Mouse (Mus musculus) heart, embryonic 12.5 days (tissue): ENCODE measurements around the gene Ccdc96. TPM values are rescaled to one million over a fixed set of nuclear protein-coding genes. Genes with fewer than 3 reads are reported as not detected.

Source experiments
- ATAC-seq: fragments of 200-750 bp; cut with Nextera tagmentation; 2 replicates; pipeline ENCODE4 v1.8.0; 2017; ENCODE audit warnings: moderate TSS enrichment, moderate library complexity; ENCODE audit not compliant: insufficient number of reproducible peaks, low FRiP score
- H3K27ac ChIP-seq: fragments of 300-500 bp; sonication (generic); 2 replicates; pipeline ENCODE4 v1.5.1; 2016; ENCODE audit warnings: mild to moderate bottlenecking, moderate library complexity; ENCODE audit not compliant: poor library complexity, severe bottlenecking
- H3K27me3 ChIP-seq: fragments of 300-500 bp; sonication (generic); replicated peaks from 2 replicates; pipeline ENCODE4 v1.6.1; 2016; ENCODE audit warnings: mild to moderate bottlenecking, moderate library complexity
- H3K36me3 ChIP-seq: fragments of 300-500 bp; sonication (generic); 2 replicates; pipeline ENCODE4 v1.6.1; 2016; ENCODE audit warnings: mild to moderate bottlenecking, moderate library complexity
- H3K4me1 ChIP-seq: fragments of 300-500 bp; sonication (generic); replicated peaks from 2 replicates; pipeline ENCODE4 v1.6.1; 2016; ENCODE audit warnings: mild to moderate bottlenecking
- H3K4me2 ChIP-seq: fragments of 300-500 bp; sonication (generic); 2 replicates; pipeline ENCODE4 v1.6.1; 2016; ENCODE audit warnings: mild to moderate bottlenecking, moderate library complexity
- H3K4me3 ChIP-seq: fragments of 300-500 bp; sonication (generic); 2 replicates; pipeline ENCODE4 v1.5.1; 2016; ENCODE audit warnings: mild to moderate bottlenecking
- H3K9ac ChIP-seq: fragments of 300-500 bp; sonication (generic); 2 replicates; pipeline ENCODE4 v1.6.1; 2016; ENCODE audit warnings: mild to moderate bottlenecking, moderate library complexity
- H3K9me3 ChIP-seq: fragments of 300-500 bp; sonication (generic); replicated peaks from 2 replicates; pipeline ENCODE4 v1.6.1; 2016; ENCODE audit warnings: mild to moderate bottlenecking, moderate library complexity
- whole genome bisulfite sequencing: fragments of 180-500 bp; shearing (Covaris S2); methylation state at CpG from one replicate; pipeline ENCODE4 v1.1.7; 2016; 5-methylcytosine and 5-hydroxymethylcytosine counted together
- polyA plus RNA-seq: library from polyadenylated mRNA; unstranded; fragments of >200 nt; fragmentation: Nextera tagmentation; extraction: Ambion mirVana; gene quantifications from 2 replicates; pipeline ENCODE4 v1.2.1, GENCODE M21; 2016

Ccdc96 gene
- polyA plus RNA-seq, 1 experiment from 2014 or later, result 0.29 TPM

DNA sequence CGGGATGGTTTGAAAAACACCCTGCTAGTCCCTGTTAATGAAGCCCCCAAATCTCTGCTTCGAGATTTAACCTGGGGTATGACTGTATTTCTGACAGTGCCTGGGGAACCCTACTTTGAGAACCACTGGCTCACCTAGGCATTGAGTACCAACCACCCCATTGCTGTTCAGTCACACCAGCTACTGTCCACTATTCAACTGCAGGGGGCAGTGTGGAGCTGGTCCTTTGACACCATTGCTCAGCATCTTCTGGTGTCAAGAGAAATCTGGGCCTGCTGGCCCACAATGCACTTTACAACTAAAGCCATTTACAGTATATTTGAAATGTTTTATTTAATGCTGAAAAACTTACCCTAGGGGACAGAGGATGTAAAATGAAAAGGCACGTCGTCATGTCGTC lies 10.1 kb upstream of the Ccdc96 start:
- H3K9me3 ChIP-seq, result no peaks in the 10 kb centered on the region
- no peak overlapping the region for H3K4me3 ChIP-seq
- H3K36me3 ChIP-seq, result peaks cover 64% of the 10 kb centered on the region
- peaks cover 6% of the 10 kb centered on the region for H3K4me1 ChIP-seq
- H3K4me2 ChIP-seq, result no peak overlapping the region
- H3K9ac ChIP-seq, result no peak overlapping the region
- no peak overlapping the region for H3K27ac ChIP-seq
- no peaks in the 10 kb centered on the region for H3K27me3 ChIP-seq
- 90% methylated on average over 5 of the region's 5 CpGs for WGBS
- ATAC-seq, result 0 out of 2 replicates have a peak, but pooled peaks have one; percentile 63

DNA sequence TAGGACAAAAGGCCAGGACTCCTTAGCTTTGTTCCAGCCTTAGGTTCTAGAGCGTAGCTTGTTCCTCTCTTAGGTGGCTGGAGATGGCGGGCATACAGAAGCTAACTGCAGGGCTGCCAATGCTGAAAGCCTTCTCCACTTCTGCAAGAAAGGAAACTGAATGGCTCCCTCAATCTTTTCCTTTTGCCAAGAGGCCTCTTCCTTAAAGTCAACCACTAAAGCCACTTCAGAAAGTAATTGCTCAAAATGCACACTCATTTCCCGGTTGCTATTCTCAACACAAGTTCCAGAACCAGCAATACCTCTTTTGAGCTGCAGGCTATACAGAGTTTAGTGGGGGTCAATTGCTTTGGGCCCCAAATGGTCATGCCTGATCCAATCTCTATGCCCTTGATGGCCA lies 6.9 kb upstream of the Ccdc96 start:
- Histone ChIP-seq H3K27ac (no peak overlapping the region), H3K4me3 (no peak overlapping the region), H3K36me3 (peaks cover 38% of the 10 kb centered on the region), H3K9ac (no peak overlapping the region), H3K4me2 (no peak overlapping the region), H3K4me1 (peaks cover 26% of the 10 kb centered on the region), H3K9me3 (no peaks in the 10 kb centered on the region), H3K27me3 (no peaks in the 10 kb centered on the region)
- ATAC-seq, result no peak
- WGBS, result 91% methylated on average over 3 of the region's 3 CpGs

DNA sequence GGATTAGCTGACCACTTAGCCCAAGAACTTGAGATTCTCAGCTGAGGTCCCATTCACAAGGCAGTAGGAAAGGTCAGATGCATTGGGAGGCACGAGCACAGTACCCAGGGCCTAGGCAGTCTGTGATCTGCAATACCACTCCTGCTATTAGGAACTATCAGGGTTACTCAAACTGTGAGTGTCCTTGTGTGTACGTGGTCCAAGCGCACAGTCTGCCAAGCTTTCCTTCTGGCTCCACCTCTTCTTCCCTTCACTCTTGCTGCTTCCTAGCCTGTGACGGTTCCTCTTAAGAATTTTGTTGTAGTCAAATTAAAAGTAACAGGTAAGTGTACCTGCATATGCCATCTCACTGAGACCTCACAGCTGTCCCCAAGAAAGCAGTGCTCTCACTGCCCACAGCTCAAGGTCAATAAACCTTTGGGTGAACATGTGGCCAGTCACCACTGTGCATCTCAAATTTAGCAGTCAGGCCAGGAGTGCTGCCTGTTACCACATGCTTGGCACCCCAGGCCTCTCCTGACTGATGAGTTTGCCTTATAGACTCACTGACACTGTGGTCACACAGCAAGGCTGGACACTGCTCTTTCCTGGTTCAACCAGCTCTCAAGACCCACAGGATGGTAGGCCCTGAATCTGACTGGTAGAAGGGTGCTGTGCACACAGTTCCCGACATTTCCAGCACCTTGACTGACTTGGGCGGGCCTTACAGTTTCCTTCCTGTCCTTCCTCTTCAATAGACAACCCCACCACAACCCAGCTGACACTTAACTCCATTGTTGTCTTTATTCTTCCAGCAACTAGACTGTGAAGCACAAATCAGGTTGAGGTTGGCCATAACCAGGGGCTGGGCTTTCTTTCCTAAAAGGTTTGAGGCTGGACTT lies 5.6 kb upstream of the Ccdc96 start:
- ATAC-seq, result no peak
- Histone ChIP-seq H3K4me3 (no peak overlapping the region), H3K27me3 (no peaks in the 10 kb centered on the region), H3K4me1 (peaks cover 35% of the 10 kb centered on the region), H3K9me3 (no peaks in the 10 kb centered on the region), H3K27ac (no peak overlapping the region), H3K4me2 (no peak overlapping the region), H3K9ac (no peak overlapping the region), H3K36me3 (peaks cover 28% of the 10 kb centered on the region)
- 79% methylated on average over 6 of the region's 6 CpGs for WGBS

DNA sequence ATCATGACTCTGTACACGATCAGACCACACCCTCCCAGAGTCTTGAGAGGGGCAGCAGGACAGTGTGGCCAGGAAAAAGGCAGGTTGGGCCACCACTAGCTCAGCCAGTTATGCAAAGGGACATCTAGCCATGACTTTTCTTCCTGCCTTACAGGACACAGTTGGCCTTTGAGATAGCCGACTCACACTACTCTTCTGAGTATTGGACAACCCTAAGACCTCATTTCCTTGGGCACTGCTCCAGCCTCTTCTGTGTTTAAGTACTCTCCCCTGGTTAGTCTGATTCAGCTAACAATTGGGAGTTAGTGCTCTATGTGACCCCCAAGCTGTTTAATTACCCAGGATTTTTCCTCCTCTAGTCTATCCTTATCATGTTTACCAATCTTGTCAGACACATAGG lies 4.7 kb upstream of the Ccdc96 start:
- H3K9ac ChIP-seq, result no peak overlapping the region
- H3K36me3 ChIP-seq, result peaks cover 24% of the 10 kb centered on the region
- peaks cover 37% of the 10 kb centered on the region for H3K4me1 ChIP-seq
- no peak overlapping the region for H3K27ac ChIP-seq
- 72% methylated on average over 2 of the region's 2 CpGs for WGBS
- H3K4me2 ChIP-seq, result no peak overlapping the region
- ATAC-seq, result no peak
- H3K9me3 ChIP-seq, result no peaks in the 10 kb centered on the region
- H3K27me3 ChIP-seq, result 0 out of 2 replicates have a peak, but pooled peaks cover 1% of the 10 kb centered on the region
- no peak overlapping the region for H3K4me3 ChIP-seq

- WGBS, result 91% methylated on average over 4 of the region's 4 CpGs
- no peak overlapping the region for H3K27ac ChIP-seq
- no peak overlapping the region for H3K4me2 ChIP-seq
- no peak overlapping the region for H3K9ac ChIP-seq
- no peak overlapping the region for H3K4me3 ChIP-seq
- H3K4me1 ChIP-seq, result peaks cover 44% of the 10 kb centered on the region
- ATAC-seq, result no peak
- no peaks in the 10 kb centered on the region for H3K9me3 ChIP-seq
- H3K27me3 ChIP-seq, result peaks cover 8% of the 10 kb centered on the region
- peaks cover 19% of the 10 kb centered on the region for H3K36me3 ChIP-seq
Observed at GRCm38 (mm10) chr5:36480398-36480797, 4.0 kb upstream of the Ccdc96 start.

DNA sequence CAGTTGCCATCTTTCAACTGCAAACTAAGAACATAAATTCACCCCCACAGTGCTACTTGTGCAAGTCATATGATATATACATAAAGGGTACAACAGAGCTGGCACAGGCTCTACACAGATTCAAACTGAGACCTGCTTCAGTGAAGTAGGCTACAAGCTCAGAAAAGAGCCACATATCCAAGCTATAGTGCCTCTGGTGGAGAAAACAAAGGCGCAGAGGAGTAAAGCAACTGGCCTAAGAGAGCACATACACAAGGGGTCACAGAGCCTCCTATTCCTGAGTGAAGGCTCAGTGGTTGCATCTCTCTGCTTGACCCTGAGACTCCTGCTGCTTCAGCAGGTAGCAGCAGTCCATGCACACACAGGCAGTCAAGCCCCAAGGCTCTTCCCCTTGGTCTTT lies 3.3 kb upstream of the Ccdc96 start:
- H3K4me1 ChIP-seq, result peaks cover 47% of the 10 kb centered on the region
- H3K4me2 ChIP-seq, result no peak overlapping the region
- 86% methylated on average over 1 of the region's 1 CpGs for WGBS
- no peak for ATAC-seq
- H3K27me3 ChIP-seq, result peaks cover 15% of the 10 kb centered on the region
- no peaks in the 10 kb centered on the region for H3K9me3 ChIP-seq
- H3K36me3 ChIP-seq, result peaks cover 14% of the 10 kb centered on the region
- no peak overlapping the region for H3K9ac ChIP-seq
- H3K27ac ChIP-seq, result no peak overlapping the region
- no peak overlapping the region for H3K4me3 ChIP-seq

- H3K4me2 ChIP-seq, result peak overlapping the region; percentile 81
- ATAC-seq, result peak; percentile 1
- H3K4me3 ChIP-seq, result peak overlapping the region; percentile 83
- H3K9ac ChIP-seq, result peak overlapping the region; percentile 92
- peaks cover 28% of the 10 kb centered on the region for H3K27me3 ChIP-seq
- H3K36me3 ChIP-seq, result 0 out of 2 replicates have a peak, but pooled peaks cover 7% of the 10 kb centered on the region
- no peaks in the 10 kb centered on the region for H3K9me3 ChIP-seq
- peak overlapping the region; percentile 52 for H3K27ac ChIP-seq
- WGBS, result 5% methylated on average over 58 of the region's 58 CpGs
- H3K4me1 ChIP-seq, result peaks cover 47% of the 10 kb centered on the region
Observed at GRCm38 (mm10) chr5:36483203-36484101, 936 bp upstream of the Ccdc96 start.

- H3K27ac ChIP-seq, result no peak overlapping the region
- peaks cover 31% of the 10 kb centered on the region for H3K4me1 ChIP-seq
- peaks cover 28% of the 10 kb centered on the region for H3K27me3 ChIP-seq
- H3K36me3 ChIP-seq, result 0 out of 2 replicates have a peak, but pooled peaks cover 7% of the 10 kb centered on the region
- ATAC-seq, result no peak
- peak overlapping the region; percentile 69; the same call in 1 of the 2 replicates for H3K9ac ChIP-seq
- WGBS, result 23% methylated on average over 19 of the region's 19 CpGs
- no peaks in the 10 kb centered on the region for H3K9me3 ChIP-seq
- peak overlapping the region; percentile 99 for H3K4me2 ChIP-seq
- H3K4me3 ChIP-seq, result peak overlapping the region; percentile 83
Observed at GRCm38 (mm10) chr5:36485306-36485705, 918 bp downstream of the Ccdc96 start.

DNA sequence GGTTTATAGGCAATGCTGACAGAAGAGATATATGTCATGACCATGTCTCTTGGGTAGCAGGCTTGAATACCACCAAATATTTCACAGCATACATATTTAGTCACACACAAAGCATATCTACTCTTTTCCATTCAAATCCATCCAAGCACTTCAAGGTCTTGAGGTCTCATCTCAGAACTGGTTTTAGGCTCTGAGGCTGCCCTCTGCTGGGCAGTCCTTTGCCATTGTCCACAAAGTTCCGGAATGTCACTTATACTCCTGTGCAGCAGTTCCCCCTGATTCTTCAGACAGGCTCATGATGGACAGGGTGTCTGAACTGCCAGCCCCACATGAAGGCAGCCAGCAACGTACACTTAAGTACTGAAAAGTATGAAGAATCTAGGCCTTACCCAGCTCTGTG lies 4.8 kb downstream of the Ccdc96 start:
- peaks cover 13% of the 10 kb centered on the region for H3K4me1 ChIP-seq
- ATAC-seq, result no peak
- H3K27ac ChIP-seq, result no peak overlapping the region
- WGBS, result 34% methylated on average over 2 of the region's 2 CpGs
- no peak overlapping the region for H3K4me3 ChIP-seq
- H3K4me2 ChIP-seq, result no peak overlapping the region
- H3K27me3 ChIP-seq, result peaks cover 28% of the 10 kb centered on the region
- H3K9ac ChIP-seq, result no peak overlapping the region
- H3K36me3 ChIP-seq, result peaks cover 33% of the 10 kb centered on the region
- H3K9me3 ChIP-seq, result no peaks in the 10 kb centered on the region

- H3K36me3 ChIP-seq, result peaks cover 58% of the 10 kb centered on the region
- 87% methylated on average over 6 of the region's 6 CpGs for WGBS
Observed at GRCm38 (mm10) chr5:36493919-36494318, 9.5 kb downstream of the Ccdc96 start.

GRCm38 (mm10) chr5:36494709-36495108 lies 10.3 kb downstream of the Ccdc96 start:
- no peaks in the 10 kb centered on the region for H3K27me3 ChIP-seq
- peaks cover 62% of the 10 kb centered on the region for H3K36me3 ChIP-seq
- H3K27ac ChIP-seq, result no peak overlapping the region
- WGBS, result 94% methylated on average over 9 of the region's 9 CpGs
- ATAC-seq, result no peak
- no peak overlapping the region for H3K4me3 ChIP-seq
- no peak overlapping the region for H3K9ac ChIP-seq
- no peaks in the 10 kb centered on the region for H3K9me3 ChIP-seq
- no peaks in the 10 kb centered on the region for H3K4me1 ChIP-seq
- H3K4me2 ChIP-seq, result no peak overlapping the region

More at GRCm38 (mm10) chr5:36493919-36494318, 9.5 kb downstream of the Ccdc96 start:
- H3K4me1 ChIP-seq, result no peaks in the 10 kb centered on the region
- no peaks in the 10 kb centered on the region for H3K9me3 ChIP-seq
- H3K9ac ChIP-seq, result no peak overlapping the region
- H3K4me2 ChIP-seq, result no peak overlapping the region
- no peak for ATAC-seq
- no peaks in the 10 kb centered on the region for H3K27me3 ChIP-seq
- H3K27ac ChIP-seq, result no peak overlapping the region
- H3K4me3 ChIP-seq, result no peak overlapping the region
